Mouse (Mus musculus) olfactory bulb, adult 2 months (tissue): Measurements from ENCODE around the gene Ergic1.

Experiments
- CTCF ChIP-seq: fragments of 200-500 bp; IDR thresholded peaks from 2 replicates; pipeline ENCODE4 v1.5.1; 2012; ENCODE audit warnings: low read depth, mild to moderate bottlenecking, low read length, moderate library complexity; ENCODE audit not compliant: insufficient read depth
- POLR2A ChIP-seq: fragments of 200-500 bp; IDR thresholded peaks from 2 replicates; pipeline ENCODE4 v1.6.1; 2012; ENCODE audit warnings: mild to moderate bottlenecking, low read depth, low read length, moderate library complexity; ENCODE audit not compliant: insufficient read depth

DNA sequence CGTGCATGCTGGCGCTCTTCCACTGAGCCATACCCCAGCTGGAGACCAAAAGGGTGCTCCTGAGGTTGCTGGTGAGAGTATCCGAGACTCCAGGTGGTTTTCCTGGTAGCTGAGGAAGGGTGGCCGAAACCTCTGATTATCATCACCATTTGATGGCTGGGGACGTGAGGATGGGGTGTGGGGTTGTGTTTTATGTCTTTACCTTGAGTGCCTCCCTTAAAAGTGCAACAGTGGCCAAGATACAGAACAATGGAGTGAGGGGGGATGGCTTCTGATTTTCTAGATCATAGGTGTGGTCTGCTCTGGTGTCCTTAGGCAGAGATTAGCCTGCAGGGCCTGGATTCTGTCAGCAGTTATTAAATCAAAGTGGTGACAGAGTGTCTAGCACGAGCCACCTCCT is 18.1 kb downstream of the Ergic1 start:
- TF ChIP-seq CTCF: no peak
- TF ChIP-seq POLR2A: no peak
